Mouse (Mus musculus) E14TG2a.4 (cell line): ENCODE measurements around the gene Irx4.

Experiments
- CTCF ChIP-seq: conservative IDR thresholded peaks from 2 replicates; pipeline ENCODE4 v1.5.1; 2014; ENCODE audit warnings: low read length
- NANOG ChIP-seq: IDR thresholded peaks from 2 replicates; pipeline ENCODE4 v1.6.1; 2014; ENCODE audit warnings: borderline replicate concordance, low read length, mixed read lengths

DNA sequence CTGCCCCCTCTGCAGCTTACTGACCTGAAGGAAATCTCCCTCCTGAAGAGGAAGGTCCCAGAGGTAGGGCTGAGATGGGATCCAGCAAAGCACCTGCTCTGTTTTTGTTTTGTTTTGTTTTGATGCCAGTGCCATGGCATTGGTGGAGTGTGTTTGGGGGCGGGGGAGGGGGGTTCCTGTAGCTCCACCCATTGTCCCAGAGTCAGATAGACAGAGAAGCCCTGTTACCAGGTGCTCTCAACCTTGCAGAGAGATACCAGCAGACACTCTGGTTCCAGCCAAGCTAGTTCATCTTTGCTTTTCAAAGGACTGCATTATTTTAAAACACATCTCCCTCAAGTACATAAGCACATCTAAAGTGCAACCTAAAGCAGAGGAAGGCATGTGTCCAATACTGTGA is 13.3 kb downstream of the Irx4 start:
- no peak for TF ChIP-seq CTCF
- TF ChIP-seq NANOG = no peak
